ENCODE assay signal across 12 mouse cellular contexts in genomic region chr6:40353360-40353759, GRCm38 (mm10). TPM values are rescaled to one million over a fixed set of nuclear protein-coding genes. Genes with fewer than 3 reads are reported as not detected.
DNase-seq lines count a peak whose midpoint lies in the region; ATAC-seq and TF ChIP-seq lines count a peak whose summit lies in the region.
"Had no signal": no experiment of that assay in that cellular context is flagged by ENCODE, and none has a peak within 500 bp of the region (broad histone marks: within the 10 kb centered on the region; RNA-seq: fewer than 3 reads in every experiment).

No protein-coding gene starts in this region.

- H3K4me1 ChIP-seq in cortical plate, adult 2 months (ENCODE audit: control insufficient read depth, insufficient read depth, low read length): no peaks in the 10 kb centered on the region
- H3K4me1 ChIP-seq: embryonic facial prominence, embryonic 15.5 days; midbrain, embryonic 10.5 days; neural tube, embryonic 15.5 days had no signal

- ATAC-seq in erythroblast, adult 5-6 weeks (replicated peaks; ENCODE audit: low FRiP score, poor library complexity, severe bottlenecking): no peak

- H3K27ac ChIP-seq in layer of hippocampus, adult 2 months: no peak overlapping the region
- H3K27ac ChIP-seq in cortical plate, adult 2 months (ENCODE audit: insufficient read depth, low read length): no peak overlapping the region
- H3K27ac ChIP-seq: embryonic facial prominence, embryonic 15.5 days; midbrain, embryonic 10.5 days; neural tube, embryonic 15.5 days had no signal

- H3K4me3 ChIP-seq in layer of hippocampus, adult 2 months: no peak overlapping the region
- no peak overlapping the region for H3K4me3 ChIP-seq in cortical plate, adult 2 months (ENCODE audit: insufficient read depth, low read length)
- H3K4me3 ChIP-seq: embryonic facial prominence, embryonic 15.5 days; midbrain, embryonic 10.5 days; neural tube, embryonic 15.5 days had no signal

- TF ChIP-seq CTCF in layer of hippocampus, adult 2 months (conservative IDR thresholded peaks at IDR 0.05): peak; percentile 47
- TF ChIP-seq CTCF in cortical plate, adult 2 months (IDR thresholded peaks at IDR 0.05; ENCODE audit: extremely low read depth, insufficient read depth, low read length): peak; percentile 25; the same call in 1 of the 2 replicates

- no peak for TF ChIP-seq POLR2A in cortical plate, adult 2 months (IDR thresholded peaks at IDR 0.05; ENCODE audit: extremely low read depth, insufficient read depth, low read length)

- no peak for DNase-seq in layer of hippocampus, adult 2 months (ENCODE audit: low spot score in 2 of 2)
- no peak for DNase-seq in layer of hippocampus, adult 18-20 months (ENCODE audit: low spot score in 2 of 2)
- DNase-seq in 3T3-L1 (ENCODE audit: low read depth, low spot score) (peak; percentile 35), A20 (ENCODE audit: low read depth, low spot score) (peak; percentile 30), MN1 (ENCODE audit: low spot score) (no peak)
- DNase-seq in left cerebral cortex, adult 8-10 months (ENCODE audit: low spot score in 2 of 2): no peak
- DNase-seq: kidney, adult 11 months had no signal

RNA-seq across cellular contexts. Expression of gene Agk, which starts 28.4 kb away (rescaled TPM):
- total RNA-seq in layer of hippocampus, adult 2 months (2021): 10 to 100 TPM; 44.9 to 45.6 TPM
- total RNA-seq in layer of hippocampus, adult 18-20 months (2021): 10 to 100 TPM; 41.1 to 43.6 TPM
- polyA plus RNA-seq in cortical plate, adult 2 months (2012; rRNA removed): 38.1 and 40.8 TPM in 2 replicates
- 5.0 and 5.9 TPM in 2 replicates for total RNA-seq in erythroblast, adult 5-6 weeks (2015; ENCODE audit: low replicate concordance)
- total RNA-seq in erythroblast, adult 5-6 weeks (2017; ENCODE audit: low replicate concordance): 2.8 and 4.0 TPM in 2 replicates
- 10 to 100 TPM; 37.3 to 47.3 (median 40.7) TPM for total RNA-seq in left cerebral cortex, adult 8-10 months (2022)

Comparison
In these comparisons a context has a peak if more than half of its experiments do, and no peak if none do; other contexts are left out.
1. DNase-seq: peak in 3T3-L1 (single experiment) and A20 (single experiment); none in layer of hippocampus, adult 2 months (0 of 2), layer of hippocampus, adult 18-20 months (0 of 2), MN1 (single experiment) and left cerebral cortex, adult 8-10 months (0 of 2).
2. RNA of gene Agk, which starts 28.4 kb away (total RNA-seq): 44.9 to 45.6 TPM in layer of hippocampus, adult 2 months, 41.1 to 43.6 TPM in layer of hippocampus, adult 18-20 months and 37.3 to 47.3 TPM in left cerebral cortex, adult 8-10 months; 2.8 to 5.9 TPM in erythroblast, adult 5-6 weeks; every median in the first group is over 4 times any median in the second.